Mouse (Mus musculus) intestine, postnatal 0 days (tissue): Measurements from ENCODE around the gene Pdcd1. TPM values are rescaled to one million over a fixed set of nuclear protein-coding genes. Genes with fewer than 3 reads are reported as not detected.
A peak's percentile ranks its signal among the peaks of the same experiment; 100 is the strongest.

Experiments used
- ATAC-seq: fragments of 200-750 bp; cut with Nextera tagmentation; 2 replicates; pipeline ENCODE4 v1.8.0; 2017; ENCODE audit warnings: mild to moderate bottlenecking, moderate TSS enrichment, moderate library complexity
- H3K27ac ChIP-seq: fragments of 300-500 bp; sonication (generic); 2 replicates; pipeline ENCODE4 v1.5.1; 2014; ENCODE audit warnings: mild to moderate bottlenecking, low read depth, low read length, moderate library complexity
- H3K27me3 ChIP-seq: fragments of 300-500 bp; sonication (generic); replicated peaks from 2 replicates; pipeline ENCODE4 v1.6.1; 2014; ENCODE audit warnings: low read length, mixed read lengths; ENCODE audit not compliant: control insufficient read depth, insufficient read depth
- H3K36me3 ChIP-seq: fragments of 300-500 bp; sonication (generic); 2 replicates; pipeline ENCODE4 v1.6.1; 2014; ENCODE audit warnings: mild to moderate bottlenecking, moderate library complexity; ENCODE audit not compliant: control insufficient read depth, insufficient read depth
- H3K4me1 ChIP-seq: fragments of 300-500 bp; sonication (generic); replicated peaks from 2 replicates; pipeline ENCODE4 v1.6.1; 2014; ENCODE audit warnings: antibody characterized with exemption, low read length, mixed read lengths; ENCODE audit not compliant: control insufficient read depth, insufficient read depth
- H3K4me2 ChIP-seq: fragments of 300-500 bp; sonication (generic); replicated peaks from 2 replicates; pipeline ENCODE4 v1.6.1; 2014; ENCODE audit warnings: low read depth, mild to moderate bottlenecking, moderate library complexity
- H3K4me3 ChIP-seq: fragments of 300-500 bp; sonication (generic); 2 replicates; pipeline ENCODE4 v1.5.1; 2014; ENCODE audit warnings: low read depth, low read length
- H3K9ac ChIP-seq: fragments of 300-500 bp; sonication (generic); 2 replicates; pipeline ENCODE4 v1.6.1; 2014; ENCODE audit warnings: mild to moderate bottlenecking, low read depth, low read length
- H3K9me3 ChIP-seq: fragments of 300-500 bp; sonication (generic); 2 replicates; pipeline ENCODE4 v1.6.1; 2016; ENCODE audit warnings: mixed run types; ENCODE audit not compliant: control insufficient read depth
- CTCF ChIP-seq: sonication (generic); IDR thresholded peaks from 2 replicates; pipeline ENCODE4 v1.5.1; 2016; ENCODE audit warnings: low read depth, mild to moderate bottlenecking, control low read depth, antibody characterized with exemption, moderate library complexity
- WGBS: fragments of 180-500 bp; shearing (Covaris S2); extraction: QIAGEN DNeasy Blood & Tissue Kit; methylation state at CpG from one replicate; pipeline ENCODE4 v1.1.7; 2014; 5-methylcytosine and 5-hydroxymethylcytosine counted together
- polyA plus RNA-seq: library from polyadenylated mRNA; unstranded; fragments of >200 nt; fragmentation: Nextera tagmentation; extraction: Ambion mirVana; gene quantifications from 2 replicates; pipeline ENCODE4 v1.2.1, GENCODE M21; 2015

Pdcd1 gene
- 0.09 and 0.14 TPM in 2 replicates for polyA plus RNA-seq

GRCm38 (mm10) chr1:94052373-94052772 lies at the start of gene Pdcd1:
TSS of gene Pdcd1 (minus strand) at chr1:94052553.
- no peaks in the 10 kb centered on the region for H3K27me3 ChIP-seq
- no peak within 1 kb of the TSS for H3K9ac ChIP-seq
- 48% methylated on average over 5 of the region's 6 CpGs for WGBS
- no peaks in the 10 kb centered on the region for H3K4me1 ChIP-seq
- H3K4me3 ChIP-seq: no peak within 1 kb of the TSS
- H3K9me3 ChIP-seq: no peaks in the 10 kb centered on the region
- TF ChIP-seq CTCF: no peak
- H3K27ac ChIP-seq: no peak within 1 kb of the TSS
- no peak for ATAC-seq
- no peaks in the 10 kb centered on the region for H3K36me3 ChIP-seq
- no peak within 1 kb of the TSS for H3K4me2 ChIP-seq

- no peaks in the 10 kb centered on the region for H3K27me3 ChIP-seq
- no peaks in the 10 kb centered on the region for H3K9me3 ChIP-seq
- no peaks in the 10 kb centered on the region for H3K36me3 ChIP-seq
- H3K4me3 ChIP-seq: no peak overlapping the region
- no peak overlapping the region for H3K27ac ChIP-seq
- no peak overlapping the region for H3K4me2 ChIP-seq
- no peaks in the 10 kb centered on the region for H3K4me1 ChIP-seq
- TF ChIP-seq CTCF: no peak
- no peak for ATAC-seq
- H3K9ac ChIP-seq: no peak overlapping the region
- WGBS: 69% methylated on average over 1 of the region's 1 CpGs
Observed at GRCm38 (mm10) chr1:94091788-94092187, 39.4 kb upstream of the Pdcd1 start.

GRCm38 (mm10) chr1:94086311-94086898 lies 34.1 kb upstream of the Pdcd1 start:
- H3K4me1 ChIP-seq: no peaks in the 10 kb centered on the region
- H3K36me3 ChIP-seq: no peaks in the 10 kb centered on the region
- ATAC-seq: no peak
- no peaks in the 10 kb centered on the region for H3K9me3 ChIP-seq
- H3K4me2 ChIP-seq: no peak overlapping the region
- TF ChIP-seq CTCF: no peak
- H3K27me3 ChIP-seq: no peaks in the 10 kb centered on the region
- H3K9ac ChIP-seq: no peak overlapping the region
- WGBS: 77% methylated on average over 5 of the region's 5 CpGs
- no peak overlapping the region for H3K27ac ChIP-seq
- H3K4me3 ChIP-seq: no peak overlapping the region

GRCm38 (mm10) chr1:94085324-94086105 lies 33.2 kb upstream of the Pdcd1 start:
- no peak overlapping the region for H3K9ac ChIP-seq
- no peaks in the 10 kb centered on the region for H3K4me1 ChIP-seq
- H3K27me3 ChIP-seq: no peaks in the 10 kb centered on the region
- ATAC-seq: no peak
- no peaks in the 10 kb centered on the region for H3K9me3 ChIP-seq
- no peak overlapping the region for H3K4me3 ChIP-seq
- H3K27ac ChIP-seq: no peak overlapping the region
- H3K36me3 ChIP-seq: no peaks in the 10 kb centered on the region
- 84% methylated on average over 5 of the region's 5 CpGs for whole genome bisulfite sequencing
- no peak for TF ChIP-seq CTCF
- no peak overlapping the region for H3K4me2 ChIP-seq

GRCm38 (mm10) chr1:94081761-94082160 lies 29.4 kb upstream of the Pdcd1 start:
- Histone ChIP-seq H3K4me1 (no peaks in the 10 kb centered on the region), H3K9ac (no peak overlapping the region), H3K27me3 (no peaks in the 10 kb centered on the region), H3K9me3 (no peaks in the 10 kb centered on the region), H3K27ac (no peak overlapping the region), H3K4me3 (no peak overlapping the region), H3K4me2 (no peak overlapping the region), H3K36me3 (no peaks in the 10 kb centered on the region)
- no peak for TF ChIP-seq CTCF
- ATAC-seq: peak; percentile 83
- WGBS: 42% methylated on average over 6 of the region's 6 CpGs

GRCm38 (mm10) chr1:94081191-94081590 lies 28.8 kb upstream of the Pdcd1 start:
- H3K4me2 ChIP-seq: no peak overlapping the region
- no peak for ATAC-seq

More at GRCm38 (mm10) chr1:94081191-94081590, 28.8 kb upstream of the Pdcd1 start:
- Histone ChIP-seq H3K4me1 (no peaks in the 10 kb centered on the region), H3K36me3 (no peaks in the 10 kb centered on the region), H3K27ac (no peak overlapping the region), H3K4me3 (no peak overlapping the region), H3K9me3 (no peaks in the 10 kb centered on the region), H3K27me3 (no peaks in the 10 kb centered on the region), H3K9ac (no peak overlapping the region)
- TF ChIP-seq CTCF: no peak
- WGBS: 63% methylated on average over 11 of the region's 11 CpGs
